Mouse (Mus musculus): Measurements from ENCODE around the gene Tbc1d20.

Gene Tbc1d20

DNA sequence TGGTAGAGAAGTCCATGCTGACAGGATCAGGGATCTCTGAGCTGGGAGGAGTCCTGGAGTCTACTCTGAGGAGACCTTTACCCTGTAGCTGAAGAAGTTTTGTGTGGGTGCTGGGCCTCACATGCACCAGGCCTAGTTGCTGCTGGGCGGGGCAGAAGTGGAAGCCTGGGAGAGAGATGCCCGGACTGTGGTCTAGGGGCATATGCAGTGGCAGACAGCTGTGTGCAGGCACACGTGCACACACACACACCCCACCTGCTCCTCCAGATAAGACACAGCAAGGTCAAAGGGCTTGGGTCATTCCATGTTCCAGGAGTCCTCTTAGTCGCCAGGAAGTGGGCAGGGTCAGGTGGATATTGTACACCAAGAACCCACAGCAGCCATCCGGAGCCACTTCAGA lies 66.0 kb downstream of the Tbc1d20 start:
- DNase-seq (ENCODE audit: low read depth) = peak; percentile 51

GRCm38 (mm10) chr2:152360271-152360775 lies 66.7 kb downstream of the Tbc1d20 start:
- peak; percentile 66 for DNase-seq (ENCODE audit: low read depth)

DNA sequence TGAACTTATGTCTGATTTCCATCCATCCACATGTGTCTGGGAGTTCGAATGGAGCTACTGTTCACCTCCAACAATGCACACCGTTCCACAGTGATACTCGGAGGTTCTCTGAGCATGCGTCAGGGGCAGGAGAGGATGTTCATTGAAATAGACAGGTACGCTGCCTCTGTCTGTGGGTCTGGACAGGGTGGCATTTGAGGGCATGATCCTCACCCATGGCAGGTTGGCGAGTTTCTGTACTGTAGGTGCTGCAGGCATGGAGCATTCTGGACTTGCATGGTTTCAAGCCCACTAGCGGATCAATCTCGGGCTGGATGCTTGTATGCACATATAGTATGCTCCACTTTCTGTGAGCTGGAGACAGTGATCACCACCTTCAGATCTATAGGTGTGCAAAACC lies 67.6 kb downstream of the Tbc1d20 start:
- peak; percentile 13 for DNase-seq (ENCODE audit: low read depth)

Measured in naive thymus-derived CD4-positive, alpha-beta T cell, adult 2 months (primary cell).